ENCODE assay signal across 14 mouse cellular contexts in the genomic region with DNA sequence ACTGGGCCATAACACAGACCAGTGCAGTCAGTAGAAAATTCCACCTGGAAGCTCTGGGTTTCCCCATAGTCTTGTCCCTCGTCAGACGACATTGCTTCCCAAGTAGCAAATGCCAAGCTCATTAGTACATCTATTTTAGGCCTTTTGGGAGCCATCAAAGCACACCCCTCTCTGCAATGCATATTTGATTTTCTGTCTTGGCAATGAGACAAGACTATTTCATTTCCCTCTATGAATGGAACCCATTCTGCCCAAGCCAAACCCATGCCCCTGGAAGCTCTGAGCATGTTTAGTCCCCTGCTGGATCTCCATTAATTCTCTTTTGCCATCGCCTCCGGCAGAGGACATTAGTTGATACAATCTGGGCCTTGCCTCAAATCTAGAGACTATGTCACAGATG. TPM values are rescaled to one million over a fixed set of nuclear protein-coding genes. Genes with fewer than 3 reads are reported as not detected.
DNase-seq lines count a peak whose midpoint lies in the region; ATAC-seq lines count a peak whose summit lies in the region.
"Had no signal": no experiment of that assay in that cellular context is flagged by ENCODE, and none has a peak within 500 bp of the region (broad histone marks: within the 10 kb centered on the region; RNA-seq: fewer than 3 reads in every experiment).

No protein-coding gene starts in this region.

- no peaks in the 10 kb centered on the region for H3K9me3 ChIP-seq in midbrain, embryonic 11.5 days (ENCODE audit: control insufficient read depth, low read length)
- H3K9me3 ChIP-seq in midbrain, embryonic 10.5 days (replicated peaks) = no peaks in the 10 kb centered on the region
- no peaks in the 10 kb centered on the region for H3K9me3 ChIP-seq in hindbrain, embryonic 14.5 days (ENCODE audit: control insufficient read depth, low read length)
- no peaks in the 10 kb centered on the region for H3K9me3 ChIP-seq in neural tube, embryonic 15.5 days (replicated peaks)
- H3K9me3 ChIP-seq: kidney, embryonic 15.5 days; liver, embryonic 15.5 days had no signal

- no peak overlapping the region for H3K27ac ChIP-seq in midbrain, embryonic 11.5 days (ENCODE audit: low read depth, low read length)
- no peak overlapping the region for H3K27ac ChIP-seq in midbrain, embryonic 10.5 days (replicated peaks)
- H3K27ac ChIP-seq in hindbrain, embryonic 14.5 days = peak overlapping the region; percentile 24; the same call in 1 of the 2 replicates
- 0 out of 2 replicates have a peak overlapping the region, but pooled peaks have one; percentile 7 for H3K27ac ChIP-seq in neural tube, embryonic 15.5 days (replicated peaks)
- H3K27ac ChIP-seq: kidney, embryonic 15.5 days; liver, embryonic 15.5 days had no signal

- no peaks in the 10 kb centered on the region for H3K4me1 ChIP-seq in midbrain, embryonic 11.5 days (ENCODE audit: control insufficient read depth, insufficient read depth, low read length)
- H3K4me1 ChIP-seq in midbrain, embryonic 10.5 days = peaks cover 8% of the 10 kb centered on the region
- H3K4me1 ChIP-seq in hindbrain, embryonic 14.5 days (replicated peaks; ENCODE audit: control insufficient read depth, insufficient read depth, low read length) = peaks cover 5% of the 10 kb centered on the region; the same call in 1 of the 2 replicates
- H3K4me1 ChIP-seq in neural tube, embryonic 15.5 days = peaks cover 7% of the 10 kb centered on the region; the same call in 1 of the 2 replicates
- H3K4me1 ChIP-seq: liver, embryonic 15.5 days had no signal

- H3K9ac ChIP-seq in midbrain, embryonic 11.5 days (ENCODE audit: low read length) = no peak overlapping the region
- H3K9ac ChIP-seq in hindbrain, embryonic 14.5 days = no peak overlapping the region
- H3K9ac ChIP-seq in neural tube, embryonic 15.5 days (replicated peaks) = no peak overlapping the region
- H3K9ac ChIP-seq: kidney, embryonic 15.5 days; liver, embryonic 15.5 days had no signal

- peak; percentile 7 to 11 for DNase-seq in heart, adult 18-20 months
- DNase-seq in heart, postnatal 4 days = no peak
- DNase-seq in midbrain, embryonic 11.5 days (ENCODE audit: low spot score, missing footprints) = peak; percentile 41
- DNase-seq in midbrain, embryonic 10.5 days (ENCODE audit: low spot score) = no peak
- peak; percentile 27 for DNase-seq in hindbrain, embryonic 14.5 days (ENCODE audit: low spot score)
- DNase-seq in cerebellum, adult 18-20 months = no peak
- DNase-seq in left cerebral cortex, postnatal 10 days (ENCODE audit: extremely low spot score in 1 of 2, low spot score in 2 of 2) = no peak
- DNase-seq: heart, postnatal 14 days; thymus, adult 18-20 months had no signal

- 88% methylated on average over 4 of the region's 4 CpGs for WGBS in midbrain, embryonic 11.5 days
- WGBS in midbrain, embryonic 10.5 days = 93% methylated on average over 4 of the region's 4 CpGs
- WGBS in hindbrain, embryonic 14.5 days = 59% methylated on average over 4 of the region's 4 CpGs
- WGBS in neural tube, embryonic 15.5 days = 29% methylated on average over 4 of the region's 4 CpGs

- no peak overlapping the region for H3K4me2 ChIP-seq in midbrain, embryonic 11.5 days
- H3K4me2 ChIP-seq in hindbrain, embryonic 14.5 days (replicated peaks) = no peak overlapping the region
- H3K4me2 ChIP-seq in neural tube, embryonic 15.5 days = no peak overlapping the region
- H3K4me2 ChIP-seq: kidney, embryonic 15.5 days; liver, embryonic 15.5 days had no signal

- H3K27me3 ChIP-seq in midbrain, embryonic 11.5 days (ENCODE audit: control insufficient read depth, insufficient read depth, low read length) = no peaks in the 10 kb centered on the region
- H3K27me3 ChIP-seq in midbrain, embryonic 10.5 days (ENCODE audit: low read depth, poor library complexity, severe bottlenecking) = no peaks in the 10 kb centered on the region
- H3K27me3 ChIP-seq in hindbrain, embryonic 14.5 days (ENCODE audit: control insufficient read depth, insufficient read depth, low read length) = no peaks in the 10 kb centered on the region
- H3K27me3 ChIP-seq in neural tube, embryonic 15.5 days (replicated peaks) = no peaks in the 10 kb centered on the region
- H3K27me3 ChIP-seq: kidney, embryonic 15.5 days; liver, embryonic 15.5 days had no signal

- no peaks in the 10 kb centered on the region for H3K36me3 ChIP-seq in midbrain, embryonic 11.5 days (ENCODE audit: control insufficient read depth, insufficient read depth, low read length)
- H3K36me3 ChIP-seq in midbrain, embryonic 10.5 days = no peaks in the 10 kb centered on the region
- no peaks in the 10 kb centered on the region for H3K36me3 ChIP-seq in hindbrain, embryonic 14.5 days (replicated peaks; ENCODE audit: control insufficient read depth, insufficient read depth)
- H3K36me3 ChIP-seq in neural tube, embryonic 15.5 days = no peaks in the 10 kb centered on the region
- H3K36me3 ChIP-seq: kidney, embryonic 15.5 days; liver, embryonic 15.5 days had no signal

- intact Hi-C loops in left cerebral cortex, postnatal 10 days (cut with DNase I) = no loop called here

- H3K4me3 ChIP-seq in midbrain, embryonic 11.5 days (ENCODE audit: low read depth, low read length) = no peak overlapping the region
- no peak overlapping the region for H3K4me3 ChIP-seq in midbrain, embryonic 10.5 days
- no peak overlapping the region for H3K4me3 ChIP-seq in hindbrain, embryonic 14.5 days (replicated peaks; ENCODE audit: low read length)
- H3K4me3 ChIP-seq in neural tube, embryonic 15.5 days (replicated peaks) = no peak overlapping the region
- H3K4me3 ChIP-seq: kidney, embryonic 15.5 days; liver, embryonic 15.5 days had no signal

- no peak for ATAC-seq in midbrain, embryonic 11.5 days (ENCODE audit: low FRiP score)
- ATAC-seq in hindbrain, embryonic 14.5 days (ENCODE audit: low FRiP score) = peak; percentile 72
- ATAC-seq in neural tube, embryonic 15.5 days (ENCODE audit: low FRiP score) = peak; percentile 68

RNA-seq across cellular contexts. Expression of a gene that starts 8.6 kb away (rescaled TPM):
- total RNA-seq in heart, adult 18-20 months (2021) = 10 to 100 TPM; 23.7 to 25.1 TPM
- 10 to 100 TPM; 20.1 to 23.8 TPM for total RNA-seq in heart, postnatal 4 days (2021)
- 0.12 and 0.15 TPM in 2 replicates for polyA plus RNA-seq in midbrain, embryonic 11.5 days (2014; fragmentation: Nextera tagmentation; extraction: Ambion mirVana)
- polyA plus RNA-seq in midbrain, embryonic 10.5 days (2016; fragmentation: Nextera tagmentation; extraction: Ambion mirVana) = not detected in 2 replicates
- 0.30 and 0.87 TPM in 2 replicates for polyA plus RNA-seq in hindbrain, embryonic 14.5 days (2014; fragmentation: Nextera tagmentation; extraction: Ambion mirVana)
- polyA plus RNA-seq in neural tube, embryonic 15.5 days (2015; fragmentation: Nextera tagmentation; extraction: Ambion mirVana) = 1.6 and 13.8 TPM in 2 replicates
- total RNA-seq in left cerebral cortex, postnatal 10 days (2021) = under 1 TPM; 0.34 to 0.69 TPM
- total RNA-seq: layer of hippocampus, postnatal 36 days had no signal

RNA-seq across cellular contexts. Expression of a gene that starts 21.3 kb away (rescaled TPM):
- under 1 TPM; 0.20 to 0.31 TPM for total RNA-seq in heart, adult 18-20 months (2021)
- total RNA-seq in heart, postnatal 4 days (2021) = under 1 TPM in 1 of 2 experiments, not detected in 1; 0.64 TPM
- polyA plus RNA-seq in midbrain, embryonic 11.5 days (2014; fragmentation: Nextera tagmentation; extraction: Ambion mirVana) = not detected in 2 replicates
- polyA plus RNA-seq in midbrain, embryonic 10.5 days (2016; fragmentation: Nextera tagmentation; extraction: Ambion mirVana) = 0.10 TPM in 1 of 2 replicates, not detected in the other
- 0.60 and 0.76 TPM in 2 replicates for polyA plus RNA-seq in hindbrain, embryonic 14.5 days (2014; fragmentation: Nextera tagmentation; extraction: Ambion mirVana)
- polyA plus RNA-seq in neural tube, embryonic 15.5 days (2015; fragmentation: Nextera tagmentation; extraction: Ambion mirVana) = 0.29 and 14.1 TPM in 2 replicates
- total RNA-seq in left cerebral cortex, postnatal 10 days (2021) = under 1 TPM in 1 of 2 experiments, not detected in 1; 0.39 TPM
- total RNA-seq: heart, postnatal 14 days had no signal
- polyA plus RNA-seq: embryonic facial prominence, embryonic 11.5 days had no signal

Comparison
In these comparisons a context has a peak if more than half of its experiments do, and no peak if none do; other contexts are left out.
1. DNase-seq: peak in heart, adult 18-20 months (2 of 2), midbrain, embryonic 11.5 days (single experiment) and hindbrain, embryonic 14.5 days (single experiment); none in heart, postnatal 4 days (single experiment), midbrain, embryonic 10.5 days (single experiment), cerebellum, adult 18-20 months (0 of 2) and left cerebral cortex, postnatal 10 days (0 of 2).
2. H3K27ac ChIP-seq: peak in hindbrain, embryonic 14.5 days (single experiment) and neural tube, embryonic 15.5 days (single experiment); none in midbrain, embryonic 11.5 days (single experiment) and midbrain, embryonic 10.5 days (single experiment).